ENCODE assay signal across 15 mouse cellular contexts in genomic region chr6:124640041-124640440, GRCm38 (mm10). TPM values are rescaled to one million over a fixed set of nuclear protein-coding genes. Genes with fewer than 3 reads are reported as not detected.
A peak's percentile ranks its signal among the peaks of the same experiment; 100 is the strongest.
DNase-seq lines count a peak whose midpoint lies in the region; ATAC-seq and TF ChIP-seq lines count a peak whose summit lies in the region.
"Had no signal": no experiment of that assay in that cellular context is flagged by ENCODE, and none has a peak within 500 bp of the region (broad histone marks: within the 10 kb centered on the region; RNA-seq: fewer than 3 reads in every experiment).

No protein-coding gene starts in this region.

- DNase-seq in hindbrain, postnatal 0 days (ENCODE audit: low spot score) = no peak
- DNase-seq in left cerebral cortex, postnatal 14 days (ENCODE audit: low spot score in 2 of 2) = peak; percentile 17 to 35
- no peak for DNase-seq in left cerebral cortex, adult 11 months (ENCODE audit: low spot score)
- DNase-seq in testis, postnatal 10 days (ENCODE audit: low spot score) = peak; percentile 49
- DNase-seq in testis, postnatal 14 days (ENCODE audit: low spot score) = no peak
- no peak for DNase-seq in spleen, postnatal 10 days (ENCODE audit: low spot score in 2 of 2)
- no peak for DNase-seq in gastrocnemius, adult 18-20 months (ENCODE audit: low spot score)
- DNase-seq: cerebellum, postnatal 36 days; heart, postnatal 4 days; midbrain, embryonic 14.5 days had no signal

- H3K36me3 ChIP-seq in hindbrain, postnatal 0 days (ENCODE audit: insufficient read depth, low read length) = no peaks in the 10 kb centered on the region
- no peaks in the 10 kb centered on the region for H3K36me3 ChIP-seq in hindbrain, embryonic 16.5 days (ENCODE audit: control insufficient read depth, insufficient read depth, low read length)
- H3K36me3 ChIP-seq: embryonic facial prominence, embryonic 15.5 days; intestine, embryonic 15.5 days had no signal

- 87% methylated on average over 3 of the region's 4 CpGs for WGBS in hindbrain, postnatal 0 days
- WGBS in hindbrain, embryonic 16.5 days = 91% methylated on average over 3 of the region's 4 CpGs

- intact Hi-C loops in left cerebral cortex, postnatal 14 days (cut with DNase I) = loop anchor here (10.0 kb wide), 2 partner anchors 65 to 145 kb away; partner anchors contain the start of genes C1rb and C1rl

- H3K4me2 ChIP-seq in hindbrain, postnatal 0 days (ENCODE audit: low read depth, low read length) = no peak overlapping the region
- H3K4me2 ChIP-seq in hindbrain, embryonic 16.5 days (ENCODE audit: low read length) = no peak overlapping the region
- H3K4me2 ChIP-seq: embryonic facial prominence, embryonic 15.5 days; intestine, embryonic 15.5 days had no signal

- no peak overlapping the region for H3K9ac ChIP-seq in hindbrain, postnatal 0 days (replicated peaks; ENCODE audit: low read length)
- H3K9ac ChIP-seq in hindbrain, embryonic 16.5 days (ENCODE audit: low read depth, low read length) = no peak overlapping the region
- H3K9ac ChIP-seq: embryonic facial prominence, embryonic 15.5 days; intestine, embryonic 15.5 days had no signal

- no peak for ATAC-seq in hindbrain, postnatal 0 days
- no peak for ATAC-seq in hindbrain, embryonic 16.5 days
- ATAC-seq: forebrain, embryonic 16.5 days; intestine, embryonic 15.5 days had no signal

- no peaks in the 10 kb centered on the region for H3K9me3 ChIP-seq in hindbrain, postnatal 0 days (ENCODE audit: low read length)
- H3K9me3 ChIP-seq in hindbrain, embryonic 16.5 days (ENCODE audit: control insufficient read depth, low read length) = no peaks in the 10 kb centered on the region
- H3K9me3 ChIP-seq: embryonic facial prominence, embryonic 15.5 days; intestine, embryonic 15.5 days had no signal

- TF ChIP-seq CTCF in hindbrain, postnatal 0 days (IDR thresholded peaks at IDR 0.05; ENCODE audit: low read depth) = peak; percentile 34

- no peaks in the 10 kb centered on the region for H3K27me3 ChIP-seq in hindbrain, postnatal 0 days (ENCODE audit: insufficient read depth, low read length)
- no peaks in the 10 kb centered on the region for H3K27me3 ChIP-seq in hindbrain, embryonic 16.5 days (replicated peaks; ENCODE audit: control insufficient read depth, insufficient read depth, low read length)
- H3K27me3 ChIP-seq: embryonic facial prominence, embryonic 15.5 days; intestine, embryonic 15.5 days had no signal

- H3K4me3 ChIP-seq in hindbrain, postnatal 0 days (ENCODE audit: low read length) = no peak overlapping the region
- H3K4me3 ChIP-seq in hindbrain, embryonic 16.5 days (ENCODE audit: low read length) = no peak overlapping the region
- H3K4me3 ChIP-seq: embryonic facial prominence, embryonic 15.5 days; intestine, embryonic 15.5 days had no signal

- H3K27ac ChIP-seq in hindbrain, postnatal 0 days = no peak overlapping the region
- H3K27ac ChIP-seq in hindbrain, embryonic 16.5 days (ENCODE audit: low read depth, low read length) = no peak overlapping the region
- H3K27ac ChIP-seq: embryonic facial prominence, embryonic 15.5 days; intestine, embryonic 15.5 days had no signal

- H3K4me1 ChIP-seq in hindbrain, postnatal 0 days (ENCODE audit: insufficient read depth, low read length) = no peaks in the 10 kb centered on the region
- no peaks in the 10 kb centered on the region for H3K4me1 ChIP-seq in hindbrain, embryonic 16.5 days (ENCODE audit: control insufficient read depth, insufficient read depth, low read depth, low read length)
- H3K4me1 ChIP-seq: embryonic facial prominence, embryonic 15.5 days; intestine, embryonic 15.5 days had no signal

RNA-seq across cellular contexts. Expression of gene C1s2, which starts 4.2 kb away (rescaled TPM):
- total RNA-seq in hindbrain, postnatal 0 days (2014; rRNA removed) = not detected in 2 replicates
- 0.13 and 0.18 TPM in 2 replicates for polyA plus RNA-seq in hindbrain, postnatal 0 days (2015; fragmentation: Nextera tagmentation; extraction: Ambion mirVana)
- polyA plus RNA-seq in hindbrain, embryonic 16.5 days (2015; fragmentation: Nextera tagmentation; extraction: Ambion mirVana) = 0.10 TPM in 1 of 2 replicates, not detected in the other
- total RNA-seq in left cerebral cortex, postnatal 14 days (2021) = under 1 TPM; 0.26 to 0.57 TPM
- under 1 TPM; 0.48 to 0.76 TPM for total RNA-seq in gastrocnemius, adult 18-20 months (2021)
- polyA plus RNA-seq: intestine, embryonic 15.5 days; small intestine, adult 2 months had no signal

RNA-seq across cellular contexts. Expression of gene Lpcat3, which starts 22.8 kb away (rescaled TPM):
- total RNA-seq in hindbrain, postnatal 0 days (2014; rRNA removed) = 32.0 and 48.5 TPM in 2 replicates
- 49.5 and 53.3 TPM in 2 replicates for polyA plus RNA-seq in hindbrain, postnatal 0 days (2015; fragmentation: Nextera tagmentation; extraction: Ambion mirVana)
- polyA plus RNA-seq in hindbrain, embryonic 16.5 days (2015; fragmentation: Nextera tagmentation; extraction: Ambion mirVana) = 51.1 and 53.7 TPM in 2 replicates
- total RNA-seq in left cerebral cortex, postnatal 14 days (2021) = 10 to 100 TPM; 33.8 to 37.1 TPM
- total RNA-seq in gastrocnemius, adult 18-20 months (2021) = 10 to 100 TPM; 14.4 to 17.8 TPM

Comparison
In these comparisons a context has a peak if more than half of its experiments do, and no peak if none do; other contexts are left out.
1. DNase-seq: peak in left cerebral cortex, postnatal 14 days (2 of 2) and testis, postnatal 10 days (single experiment); none in hindbrain, postnatal 0 days (single experiment), left cerebral cortex, adult 11 months (single experiment), testis, postnatal 14 days (single experiment), spleen, postnatal 10 days (0 of 2) and gastrocnemius, adult 18-20 months (single experiment).